Mouse (Mus musculus) spleen, adult 18-20 months (tissue): ENCODE data around the gene Osbpl6.

Experiments
- DNase-seq, 2 experiments: peaks; one replicate each; pipeline ENCODE4 v3.0.0; 2022; ENCODE audit warnings: mixed read lengths in 2 of 2

Gene Osbpl6

GRCm38 (mm10) chr2:76504989-76505388 is 98.7 kb downstream of the Osbpl6 start:
- DNase-seq = no peak

GRCm38 (mm10) chr2:76511281-76511721 is 105.0 kb downstream of the Osbpl6 start:
- DNase-seq = no peak

- DNase-seq = no peak
Observed at GRCm38 (mm10) chr2:76512133-76512532, 105.8 kb downstream of the Osbpl6 start.

GRCm38 (mm10) chr2:76512888-76513287 is 106.6 kb downstream of the Osbpl6 start:
- DNase-seq = no peak

- DNase-seq = no peak
Observed at GRCm38 (mm10) chr2:76513296-76513695, 107.0 kb downstream of the Osbpl6 start.

GRCm38 (mm10) chr2:76517471-76517870 is 111.2 kb downstream of the Osbpl6 start:
- DNase-seq = no peak

GRCm38 (mm10) chr2:76518407-76519063 is 112.2 kb downstream of the Osbpl6 start:
- DNase-seq = no peak

- DNase-seq = no peak
Observed at GRCm38 (mm10) chr2:76521585-76521984, 115.3 kb downstream of the Osbpl6 start.

GRCm38 (mm10) chr2:76524451-76524850 is 118.1 kb downstream of the Osbpl6 start:
- DNase-seq = no peak

- DNase-seq = no peak
Observed at GRCm38 (mm10) chr2:76525645-76526044, 119.3 kb downstream of the Osbpl6 start.

- no peak for DNase-seq
Observed at GRCm38 (mm10) chr2:76532490-76533126, 126.3 kb downstream of the Osbpl6 start.

- no peak for DNase-seq
Observed at GRCm38 (mm10) chr2:76534932-76535331, 128.6 kb downstream of the Osbpl6 start.

GRCm38 (mm10) chr2:76541900-76542299 is 135.6 kb downstream of the Osbpl6 start:
- DNase-seq = no peak

- DNase-seq = no peak
Observed at GRCm38 (mm10) chr2:76542921-76543320, 136.6 kb downstream of the Osbpl6 start.

GRCm38 (mm10) chr2:76545539-76545938 is 139.2 kb downstream of the Osbpl6 start:
- no peak for DNase-seq

- no peak for DNase-seq
Observed at GRCm38 (mm10) chr2:76548171-76548570, 141.9 kb downstream of the Osbpl6 start.

GRCm38 (mm10) chr2:76548836-76549235 is 142.5 kb downstream of the Osbpl6 start:
- DNase-seq = no peak

- DNase-seq = no peak
Observed at GRCm38 (mm10) chr2:76549316-76549715, 143.0 kb downstream of the Osbpl6 start.

GRCm38 (mm10) chr2:76555852-76556558 is 149.7 kb downstream of the Osbpl6 start:
- DNase-seq = no peak

GRCm38 (mm10) chr2:76560146-76560545 is 153.8 kb downstream of the Osbpl6 start:
- no peak for DNase-seq

GRCm38 (mm10) chr2:76563862-76564261 is 157.6 kb downstream of the Osbpl6 start:
- no peak for DNase-seq

GRCm38 (mm10) chr2:76566933-76567551 is 160.7 kb downstream of the Osbpl6 start:
- no peak for DNase-seq

GRCm38 (mm10) chr2:76571543-76571942 is 165.2 kb downstream of the Osbpl6 start:
- DNase-seq = no peak
